Mouse (Mus musculus) 3134 (cell line): ENCODE data around the gene Il3.

ENCODE experiments used
- DNase-seq: peaks from one replicate; pipeline ENCODE4 v3.0.0-alpha.2; 2011; ENCODE audit warnings: low spot score; ENCODE audit not compliant: insufficient read length; ENCODE audit errors: extremely low read depth

Gene Il3

DNA sequence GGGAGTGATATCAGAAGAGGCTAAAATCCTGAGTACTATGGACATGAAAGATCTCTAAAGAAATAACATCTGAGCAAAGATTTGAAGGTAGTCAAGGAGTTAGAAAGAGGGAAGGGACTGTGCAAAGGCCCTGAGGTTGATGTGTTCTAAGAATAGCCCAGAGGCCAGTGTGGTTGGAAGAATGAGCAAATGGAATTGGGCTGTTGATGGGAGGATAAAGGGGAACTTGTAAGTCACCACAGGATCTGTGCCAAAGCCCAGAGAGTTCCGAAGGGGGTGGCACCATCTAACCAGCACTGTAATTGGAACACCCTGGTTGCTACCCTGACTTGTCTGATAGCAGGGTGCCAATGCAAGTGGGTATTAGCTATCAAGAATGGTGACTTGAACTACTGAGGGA lies 47.9 kb downstream of the Il3 start:
- DNase-seq: no peak

DNA sequence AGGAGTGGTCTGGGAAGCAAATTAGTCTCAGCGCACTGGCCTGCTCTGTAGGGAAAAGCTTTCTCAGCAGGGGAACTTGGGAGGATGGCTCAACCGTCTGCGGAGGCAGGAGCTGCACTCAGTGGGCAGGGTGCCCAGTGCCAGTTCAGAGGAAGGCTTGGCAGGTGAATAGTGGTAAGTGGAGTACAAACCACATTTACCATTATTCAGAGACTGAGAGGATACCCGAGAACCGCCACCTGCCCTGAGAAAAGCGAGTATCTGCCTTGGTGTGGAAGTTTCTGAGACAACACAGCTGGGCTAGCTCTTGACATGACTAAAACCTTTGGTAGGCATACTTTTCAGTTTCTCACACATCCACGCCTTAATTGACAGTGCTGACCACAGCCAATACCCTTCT lies 49.7 kb downstream of the Il3 start:
- peak; percentile 41 for DNase-seq

- no peak for DNase-seq
Measured at GRCm38 (mm10) chr11:54216091-54216490, 51.0 kb downstream of the Il3 start.
